Mouse (Mus musculus) small intestine, adult 2 months (tissue): Measurements from ENCODE around the gene Tmem108.

ENCODE experiments used
- CTCF ChIP-seq: fragments of 200-500 bp; IDR thresholded peaks from 2 replicates; pipeline ENCODE4 v1.5.1; 2012; ENCODE audit warnings: low read depth, mild to moderate bottlenecking, control low read depth, inconsistent platforms, low read length, moderate library complexity, mixed read lengths; ENCODE audit not compliant: insufficient replicate concordance, insufficient read length; ENCODE audit errors: extremely low read depth
- POLR2A ChIP-seq: fragments of 200-500 bp; IDR thresholded peaks from 2 replicates; pipeline ENCODE4 v1.6.1; 2012; ENCODE audit warnings: low read depth, mild to moderate bottlenecking, control low read depth, inconsistent platforms, low read length, moderate library complexity

- TF ChIP-seq CTCF (no peak), POLR2A (no peak)
Observed at GRCm38 (mm10) chr9:103721081-103721480, 40.6 kb downstream of the Tmem108 start.
